Mouse (Mus musculus): ENCODE results near the gene Nceh1. TPM values are rescaled to one million over a fixed set of nuclear protein-coding genes. Genes with fewer than 3 reads are reported as not detected.

Gene Nceh1
- polyA plus RNA-seq, 1 experiment from 2014 or later, result 5.6 TPM

DNA sequence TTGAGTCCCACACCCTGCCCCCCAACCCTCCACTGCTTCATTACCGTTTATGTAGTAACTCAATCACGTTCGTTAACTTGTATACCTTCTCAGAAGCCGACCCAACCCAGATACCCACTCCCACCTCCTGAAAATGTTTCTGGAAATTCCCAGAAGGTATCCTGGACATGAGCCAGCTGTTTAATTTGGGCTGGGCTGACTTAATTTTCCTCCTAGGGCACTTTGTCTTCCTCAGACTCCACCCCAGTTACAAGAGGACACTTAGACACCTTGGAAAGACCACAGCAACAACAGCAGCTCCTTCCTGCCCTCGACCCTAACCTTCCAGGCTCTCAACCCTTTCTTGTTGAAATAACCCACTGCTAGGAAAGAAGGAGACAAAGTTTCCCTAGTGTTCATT lies 140.8 kb downstream of the Nceh1 start:
- H3K27ac ChIP-seq, result no peak overlapping the region
- H3K9me3 ChIP-seq, result no peaks in the 10 kb centered on the region
- H3K27me3 ChIP-seq (replicated peaks), result no peaks in the 10 kb centered on the region
- 80% methylated on average over 5 of the region's 5 CpGs for WGBS
- H3K9ac ChIP-seq, result no peak overlapping the region
- no peak for ATAC-seq (ENCODE audit: low FRiP score, low read depth)
- no peak overlapping the region for H3K4me3 ChIP-seq
- no peak overlapping the region for H3K4me2 ChIP-seq (replicated peaks)
- H3K4me1 ChIP-seq, result no peaks in the 10 kb centered on the region
- no peaks in the 10 kb centered on the region for H3K36me3 ChIP-seq

- no peaks in the 10 kb centered on the region for H3K36me3 ChIP-seq
- no peaks in the 10 kb centered on the region for H3K9me3 ChIP-seq
- H3K4me3 ChIP-seq, result no peak overlapping the region
- no peak for ATAC-seq (ENCODE audit: low FRiP score, low read depth)
- no peak overlapping the region for H3K9ac ChIP-seq
- WGBS, result 84% methylated on average over 4 of the region's 4 CpGs
- H3K4me1 ChIP-seq, result no peaks in the 10 kb centered on the region
- no peak overlapping the region for H3K4me2 ChIP-seq (replicated peaks)
- H3K27me3 ChIP-seq (replicated peaks), result no peaks in the 10 kb centered on the region
- no peak overlapping the region for H3K27ac ChIP-seq
These were observed 143.9 kb downstream of the Nceh1 start for GRCm38 (mm10) chr3:27326633-27327191.

GRCm38 (mm10) chr3:27330706-27331105 lies 147.9 kb downstream of the Nceh1 start:
- H3K27me3 ChIP-seq (replicated peaks), result no peaks in the 10 kb centered on the region
- no peak overlapping the region for H3K27ac ChIP-seq
- no peak overlapping the region for H3K4me2 ChIP-seq (replicated peaks)
- H3K36me3 ChIP-seq, result no peaks in the 10 kb centered on the region
- H3K4me3 ChIP-seq, result no peak overlapping the region
- no peak overlapping the region for H3K9ac ChIP-seq
- H3K4me1 ChIP-seq, result no peaks in the 10 kb centered on the region
- 90% methylated on average over 5 of the region's 5 CpGs for WGBS
- no peaks in the 10 kb centered on the region for H3K9me3 ChIP-seq
- no peak for ATAC-seq (ENCODE audit: low FRiP score, low read depth)

Other genes with a start within 250 kb of the Nceh1 start
- 47.9 and 54.7 TPM in 2 replicates for gene Ect2, start 29.1 kb upstream of the Nceh1 start, polyA plus RNA-seq (2016; fragmentation: Nextera tagmentation; extraction: Ambion mirVana)
- not detected in 2 replicates for gene Tnfsf10, start 134.1 kb downstream of the Nceh1 start, polyA plus RNA-seq (2016; fragmentation: Nextera tagmentation; extraction: Ambion mirVana)
- 0.41 and 0.62 TPM in 2 replicates for gene Ghsr, start 188.4 kb downstream of the Nceh1 start, polyA plus RNA-seq (2016; fragmentation: Nextera tagmentation; extraction: Ambion mirVana)

Data from neural tube, embryonic 12.5 days (tissue).